Mouse (Mus musculus) right cerebral cortex, postnatal 14 days (tissue): Measurements from ENCODE around the gene Mnd1.

Experiments used
- DNase-seq: peaks from one replicate; pipeline ENCODE4 v3.0.0; 2022

The Mnd1 gene

DNA sequence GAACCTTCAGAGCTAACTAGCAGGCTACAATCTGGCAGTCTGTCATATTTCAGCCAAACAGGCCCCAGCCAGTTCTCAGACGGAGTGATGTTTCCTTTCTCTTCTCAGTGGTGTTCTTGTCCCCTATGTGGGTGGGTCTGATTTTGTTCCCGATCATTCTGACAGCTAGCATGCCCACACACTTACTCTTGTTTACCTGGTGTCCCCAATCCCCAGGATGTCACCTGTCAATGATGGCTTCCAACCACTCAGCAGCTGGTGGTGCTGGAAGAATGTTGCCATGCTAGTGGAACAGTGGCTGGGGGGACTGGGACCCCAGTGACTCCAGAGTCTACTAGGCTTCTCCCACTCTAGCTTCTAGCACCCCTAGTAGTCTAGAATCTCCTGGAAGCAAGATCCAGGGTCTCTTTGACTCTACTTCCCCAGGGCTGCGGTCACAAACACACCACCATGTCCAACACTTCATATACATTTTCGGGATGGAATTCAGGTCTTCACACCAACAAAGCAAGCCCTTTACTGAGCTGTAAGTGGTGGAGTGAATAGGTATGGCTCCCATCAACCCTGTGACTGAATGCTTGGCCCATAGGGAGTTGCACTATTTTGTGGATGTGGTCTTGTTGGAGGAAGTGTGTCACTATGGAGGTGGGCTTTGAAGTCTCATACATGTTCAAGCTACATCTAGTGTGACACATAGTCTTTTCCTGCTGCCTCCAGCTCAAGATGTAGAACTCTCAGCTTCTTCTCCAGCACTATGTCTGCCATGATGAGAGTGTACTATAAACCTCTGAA, 2.2 kb upstream of the Mnd1 start:
- no peak for DNase-seq

DNA sequence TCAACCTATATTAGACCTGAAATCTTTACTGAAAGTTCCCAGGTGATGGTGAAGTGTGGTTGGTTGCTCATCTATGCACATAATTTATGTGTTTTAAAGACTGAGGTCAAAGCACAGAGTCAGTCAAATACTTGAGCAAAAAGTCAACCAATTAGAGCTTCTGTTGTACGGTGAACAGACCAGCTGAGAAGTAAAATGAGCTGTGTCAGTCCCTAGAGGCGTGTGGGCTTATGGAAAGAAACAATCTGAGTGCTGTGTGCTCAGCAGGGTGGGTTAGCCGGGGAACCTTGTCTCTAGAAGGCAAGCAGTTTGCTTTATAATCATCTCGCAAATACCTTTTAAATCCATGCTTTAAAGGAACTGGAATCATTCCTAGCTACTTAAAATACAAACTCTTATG, 1.4 kb upstream of the Mnd1 start:
- no peak for DNase-seq

DNA sequence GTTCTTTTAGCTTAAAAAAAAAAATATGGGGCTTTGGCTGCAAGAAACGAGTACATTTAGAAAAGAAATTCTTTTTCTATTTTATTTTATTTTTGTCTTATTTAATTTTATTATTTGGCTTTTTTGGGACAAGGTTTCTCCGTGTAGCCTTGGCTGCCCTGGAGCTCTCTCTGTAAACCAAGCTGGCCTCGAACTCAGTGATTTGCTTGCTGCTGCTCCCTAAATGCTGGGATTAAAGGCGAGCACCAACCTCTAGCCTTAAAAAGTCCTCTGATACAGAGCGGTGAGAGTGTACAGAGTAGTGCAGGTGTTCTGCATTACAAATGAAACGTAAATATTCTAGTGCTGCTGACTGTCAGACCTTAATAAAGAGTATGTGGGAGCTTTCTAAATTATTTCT, 519 bp upstream of the Mnd1 start:
- no peak for DNase-seq

DNA sequence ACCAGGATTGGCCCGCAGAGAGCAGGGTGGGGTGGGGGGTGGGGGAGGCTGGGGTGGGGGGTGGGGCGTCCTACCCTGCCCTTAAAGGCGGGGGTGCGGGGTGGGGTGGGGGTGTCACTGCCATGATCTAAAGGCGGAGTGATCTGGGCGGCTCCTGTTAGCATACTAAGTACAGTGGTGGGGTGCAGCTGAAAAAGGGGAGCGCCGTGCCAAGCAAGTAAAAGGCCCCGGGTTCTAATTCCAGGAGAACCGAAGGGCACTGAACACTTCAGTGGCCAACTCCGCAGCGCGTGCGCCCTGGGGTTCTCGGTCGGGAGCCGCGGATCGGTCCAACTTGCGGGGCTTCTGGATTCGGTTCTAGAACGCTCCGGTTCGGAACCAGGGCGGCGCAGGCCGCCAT, 440 bp downstream of the Mnd1 start:
- no peak for DNase-seq

DNA sequence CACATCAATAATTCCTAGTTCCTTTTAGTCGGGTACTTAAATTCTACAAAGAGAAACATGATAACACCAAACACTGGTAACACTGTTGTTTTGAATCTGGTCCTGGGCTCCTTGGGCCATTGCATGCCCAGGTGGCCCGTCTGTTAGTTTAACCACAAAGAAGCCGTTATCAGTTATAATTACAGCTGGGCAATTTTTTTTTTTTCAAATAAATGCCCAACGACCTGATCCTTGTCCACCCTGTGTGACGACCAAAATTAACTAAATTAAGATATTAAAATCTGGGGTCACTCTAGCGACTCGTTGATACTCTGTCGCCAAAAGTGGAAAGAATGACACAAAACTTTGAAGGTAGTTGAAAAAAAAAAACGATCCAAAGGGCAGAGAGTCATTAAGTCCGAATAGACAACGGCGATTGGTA, 855 bp downstream of the Mnd1 start:
- DNase-seq, result no peak

DNA sequence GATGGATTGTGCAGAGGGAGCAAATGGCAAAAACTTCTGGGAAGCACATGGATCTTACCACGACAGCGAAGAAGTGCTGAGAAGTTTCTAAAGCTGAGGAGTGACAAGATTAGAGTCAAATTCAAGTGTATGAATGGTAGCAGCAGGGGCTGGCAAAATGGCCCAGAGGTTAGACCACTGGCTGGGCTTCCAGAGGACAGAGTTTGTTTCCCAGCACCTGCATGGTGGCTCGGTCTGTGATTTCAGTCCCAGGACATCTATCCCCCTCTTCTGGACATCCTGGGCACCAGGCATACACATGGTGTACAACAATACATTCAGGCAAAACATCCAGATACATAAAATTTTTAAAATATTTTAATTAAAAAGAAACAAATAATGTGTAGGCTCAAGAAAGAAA, 5.8 kb downstream of the Mnd1 start:
- DNase-seq, result no peak

DNA sequence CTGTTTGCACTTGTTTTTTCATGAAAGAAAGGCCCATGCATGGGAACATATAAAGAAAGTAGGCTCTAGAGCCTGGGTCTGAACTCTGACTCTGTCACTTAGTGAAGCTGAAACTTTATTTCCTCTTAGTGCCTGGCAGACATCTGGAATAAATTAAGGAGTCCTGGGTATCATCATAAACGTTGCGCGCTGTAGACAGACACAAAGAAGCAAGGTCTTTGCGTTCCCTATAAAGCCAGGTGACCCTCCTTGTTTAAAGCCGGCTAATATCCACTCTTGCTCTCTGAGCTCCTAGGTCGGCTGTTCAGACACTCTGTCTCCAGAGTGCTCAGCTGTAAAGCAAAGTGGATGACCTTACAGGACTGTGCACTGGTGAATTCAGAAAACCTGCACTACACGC, 14.6 kb downstream of the Mnd1 start:
- DNase-seq, result no peak

DNA sequence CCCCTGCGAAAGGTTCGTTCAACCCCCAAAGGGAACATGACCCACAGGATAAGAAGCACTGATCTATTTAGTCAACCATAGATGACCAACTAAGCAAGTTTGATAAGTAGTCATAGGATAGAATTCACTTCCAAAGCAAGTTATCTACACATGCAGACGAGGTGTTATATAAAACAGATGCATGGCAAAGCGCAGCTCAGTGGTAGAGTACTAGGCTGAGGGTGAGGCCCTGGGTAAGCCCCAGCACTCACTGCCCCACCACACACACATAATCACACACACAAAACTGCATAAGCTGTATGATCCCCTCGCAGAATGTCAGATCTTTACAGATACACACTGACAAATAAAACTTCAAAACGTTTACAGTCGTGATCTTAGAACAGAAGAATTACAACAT, 19.1 kb downstream of the Mnd1 start:
- DNase-seq, result no peak

DNA sequence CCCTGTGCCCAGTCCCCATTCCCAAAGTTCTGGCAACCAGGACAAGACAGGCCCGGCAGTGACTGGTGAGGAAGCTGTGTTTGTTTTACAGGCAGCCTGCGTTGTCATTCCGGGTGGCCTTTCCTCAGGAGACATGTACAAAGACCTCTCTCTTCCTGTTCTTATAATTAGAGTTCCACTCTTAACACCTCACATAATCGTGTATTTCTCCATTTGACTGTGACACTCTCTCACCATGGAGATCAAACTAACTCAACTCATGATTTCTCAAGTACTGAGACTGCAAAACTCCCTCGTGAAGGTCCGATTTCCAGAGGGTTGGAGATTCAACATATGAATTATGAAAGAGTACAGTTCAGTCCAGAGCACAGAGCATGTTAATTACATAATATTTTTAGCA, 19.7 kb downstream of the Mnd1 start:
- DNase-seq, result no peak

DNA sequence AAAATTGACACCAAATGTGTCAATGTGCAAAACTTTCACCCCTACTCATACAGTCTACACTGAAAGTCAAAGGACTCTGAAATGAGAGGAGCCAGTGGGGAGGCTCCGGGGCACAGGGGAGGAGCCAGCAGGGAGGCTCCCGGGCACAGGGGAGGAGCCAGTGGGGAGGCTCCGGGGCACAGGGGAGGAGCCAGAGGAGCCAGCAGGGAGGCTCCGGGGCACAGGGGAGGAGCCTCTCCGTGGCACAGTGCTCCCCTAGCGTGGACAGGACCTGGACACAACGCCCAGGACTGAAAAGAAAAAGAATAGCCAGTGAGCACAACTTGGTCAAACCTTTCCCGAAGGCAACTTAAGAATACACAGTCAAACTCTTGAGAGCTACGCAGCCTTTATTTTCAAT, 20.2 kb downstream of the Mnd1 start:
- no peak for DNase-seq

DNA sequence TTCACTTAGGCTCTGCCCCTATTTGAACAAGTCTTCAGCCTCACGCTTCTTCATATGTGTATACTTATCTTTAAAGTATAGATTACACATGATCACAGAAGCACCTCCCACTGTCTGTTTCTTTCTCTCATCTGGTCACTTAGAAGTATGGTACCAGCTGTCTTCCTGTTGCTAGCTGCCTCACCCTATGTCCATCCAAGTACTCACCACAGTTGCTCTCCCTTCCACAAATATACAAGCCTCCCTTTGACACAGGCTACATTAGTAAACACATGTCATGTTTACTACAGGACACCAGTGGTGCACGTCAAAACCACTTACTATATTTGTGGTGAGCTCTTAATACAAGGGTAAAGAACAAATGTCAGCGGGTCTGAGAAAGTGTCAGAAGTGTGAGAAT, 24.2 kb downstream of the Mnd1 start:
- no peak for DNase-seq

DNA sequence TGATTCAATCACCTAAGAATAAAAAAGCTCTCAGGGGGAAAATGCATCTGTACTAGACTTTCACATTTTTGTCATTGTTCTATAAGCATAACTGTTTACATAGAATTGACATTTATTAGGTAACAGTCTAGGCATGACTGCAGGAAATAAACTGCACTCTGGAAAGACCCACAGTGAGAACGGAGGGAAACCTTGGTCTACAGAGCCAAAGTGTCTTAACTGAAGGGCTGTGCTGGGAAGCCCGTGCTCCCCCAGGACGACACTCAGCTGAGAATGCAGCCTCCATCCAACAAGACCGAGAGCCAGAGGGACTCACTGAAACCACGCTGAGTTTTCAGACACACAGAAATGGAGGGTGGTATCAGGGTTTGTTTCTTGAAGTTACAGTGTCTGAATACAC, 24.8 kb downstream of the Mnd1 start:
- no peak for DNase-seq

DNA sequence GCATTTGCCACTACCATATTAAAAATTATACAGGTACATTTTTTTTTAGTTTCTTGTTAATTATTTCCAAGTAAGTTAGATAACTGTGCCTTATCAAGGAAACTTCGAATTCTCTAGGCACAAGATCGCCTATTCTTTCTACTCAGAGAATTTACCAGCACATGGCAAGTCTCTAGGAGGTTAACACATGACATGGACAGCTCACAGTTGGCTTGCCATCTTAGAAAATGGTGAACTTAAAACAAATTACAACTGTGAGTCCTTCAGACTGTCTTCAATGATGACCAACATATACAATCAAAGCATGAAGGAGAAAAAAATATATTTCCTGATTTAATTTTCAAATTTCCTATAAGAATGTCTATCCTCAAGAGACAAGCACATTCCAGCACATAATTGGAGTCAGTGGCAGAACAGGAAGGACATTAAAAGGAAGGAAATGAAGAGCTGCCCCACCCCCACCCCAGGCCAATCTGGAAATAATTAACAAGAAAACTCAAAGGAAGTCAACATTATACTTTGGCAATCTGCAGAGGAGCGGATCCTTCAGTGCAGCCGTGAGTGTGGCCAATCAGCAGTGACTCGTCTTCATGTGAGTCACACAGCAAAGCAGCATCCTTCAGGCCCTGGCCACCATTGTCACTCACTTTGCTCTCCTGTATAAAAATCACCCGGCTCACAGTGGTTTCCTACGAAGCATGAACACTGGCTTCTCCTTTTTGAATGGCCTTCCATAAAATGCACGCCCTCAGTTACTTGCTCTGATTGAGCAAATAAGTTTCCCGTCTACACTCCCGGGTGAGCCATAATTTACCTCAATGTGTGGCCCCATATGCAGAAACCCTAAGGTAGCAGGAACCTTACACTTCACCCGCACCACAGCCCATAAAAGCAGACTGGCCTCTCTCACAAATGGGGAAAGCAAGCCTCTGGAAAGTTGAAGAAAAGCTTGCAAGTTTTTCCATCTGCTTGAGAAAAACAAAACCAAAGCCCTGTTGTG, 26.4 kb downstream of the Mnd1 start:
- no peak for DNase-seq

DNA sequence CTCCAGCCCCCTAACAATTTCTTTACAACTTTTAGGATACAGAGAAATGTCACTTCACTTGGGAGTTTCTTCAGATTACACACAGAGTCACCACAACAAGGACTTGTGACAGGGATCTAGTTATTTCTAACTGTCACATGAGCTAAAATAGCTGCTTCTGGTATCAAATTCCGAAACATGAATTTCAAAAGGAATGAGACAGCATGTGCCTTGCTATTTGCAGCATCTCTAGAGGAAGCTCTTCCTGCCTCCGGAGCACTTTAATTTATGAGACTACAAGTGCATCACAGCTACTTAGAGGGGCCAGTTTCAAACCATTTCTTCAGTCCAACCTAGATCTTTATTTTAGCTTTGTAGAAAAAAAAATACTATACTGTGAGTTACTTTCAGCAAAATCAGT, 28.2 kb downstream of the Mnd1 start:
- DNase-seq, result no peak

DNA sequence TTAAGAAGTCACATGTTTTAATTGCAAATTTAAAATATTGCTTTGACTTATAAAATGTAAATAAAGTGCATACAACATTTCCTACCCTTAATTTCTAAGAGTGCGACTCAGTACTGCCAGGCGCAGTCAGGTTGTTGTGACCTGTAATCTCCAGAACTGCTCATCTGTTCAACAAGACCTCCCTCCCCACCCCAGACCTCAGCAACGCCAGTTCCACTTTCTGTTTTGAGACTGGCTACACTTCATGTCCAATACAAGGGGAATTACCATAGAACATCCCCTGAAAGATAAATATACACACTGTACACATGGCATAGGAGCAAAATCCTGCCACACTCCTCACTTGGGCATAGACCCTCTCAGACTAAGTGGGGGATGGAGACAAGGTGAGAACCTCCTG, 28.9 kb downstream of the Mnd1 start:
- no peak for DNase-seq

DNA sequence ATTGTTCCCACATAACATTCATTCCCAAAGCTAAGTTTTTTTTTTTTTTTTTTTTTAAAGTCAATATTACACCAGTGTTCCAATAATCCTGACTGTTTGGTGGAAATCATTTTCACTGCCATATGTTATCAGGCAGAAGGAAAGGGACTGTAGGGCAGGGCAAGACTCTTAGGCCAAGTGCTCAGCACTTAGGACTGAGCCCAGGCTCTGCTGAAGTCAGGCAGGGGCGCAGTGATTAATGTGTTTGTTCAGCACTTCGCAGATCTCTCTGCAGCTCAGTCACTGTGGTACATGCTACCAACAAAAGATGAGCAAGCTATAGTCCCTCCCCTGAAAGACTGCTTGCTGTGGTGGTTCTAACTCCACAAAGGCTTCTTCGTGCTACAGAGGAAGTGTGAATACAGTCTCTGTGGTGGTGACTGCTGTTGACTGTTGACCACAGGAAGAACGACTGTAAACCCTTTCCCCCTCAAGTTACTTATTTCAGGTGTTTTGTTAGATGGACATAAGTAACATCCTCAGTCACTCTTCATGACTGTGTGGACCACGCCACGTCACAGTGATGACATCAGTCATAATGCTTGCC, 29.8 kb downstream of the Mnd1 start:
- no peak for DNase-seq

DNA sequence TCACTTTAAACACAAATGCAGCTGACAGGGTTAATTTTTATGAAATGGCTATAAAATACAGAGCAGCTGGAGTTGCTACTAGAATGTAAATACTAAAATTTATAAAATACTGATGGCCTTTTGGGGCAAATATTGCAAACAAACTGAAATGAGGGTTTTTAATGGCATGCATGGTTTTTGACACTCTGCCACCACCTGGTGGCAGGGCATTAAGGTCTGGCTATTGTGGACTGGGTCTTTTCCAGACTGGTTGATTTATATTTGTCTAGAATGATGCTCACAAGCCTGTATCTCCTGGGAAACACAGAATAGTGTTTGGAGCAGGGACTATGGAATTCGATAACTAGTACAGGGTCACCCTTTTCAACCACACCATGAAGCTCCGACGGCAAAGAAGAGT, 32.1 kb downstream of the Mnd1 start:
- no peak for DNase-seq

DNA sequence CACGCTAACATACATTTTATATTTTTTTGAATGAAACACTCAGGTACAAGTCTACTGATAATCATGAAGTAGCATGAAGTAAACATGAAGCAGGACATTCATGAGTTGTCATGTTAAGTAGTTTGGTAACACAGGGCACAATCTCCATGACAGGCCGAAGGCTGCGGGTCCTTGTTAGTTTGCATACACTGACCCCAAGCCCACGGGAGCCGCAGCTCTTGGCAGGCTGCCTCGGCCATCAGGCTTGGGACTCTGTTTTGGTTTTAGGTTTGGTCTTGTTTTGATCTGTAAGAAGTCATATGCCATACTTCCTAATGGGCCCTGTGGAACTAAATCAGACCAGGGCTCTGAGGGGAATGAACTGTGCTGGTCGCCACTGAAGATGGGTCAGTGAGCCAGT, 36.9 kb downstream of the Mnd1 start:
- DNase-seq, result no peak

DNA sequence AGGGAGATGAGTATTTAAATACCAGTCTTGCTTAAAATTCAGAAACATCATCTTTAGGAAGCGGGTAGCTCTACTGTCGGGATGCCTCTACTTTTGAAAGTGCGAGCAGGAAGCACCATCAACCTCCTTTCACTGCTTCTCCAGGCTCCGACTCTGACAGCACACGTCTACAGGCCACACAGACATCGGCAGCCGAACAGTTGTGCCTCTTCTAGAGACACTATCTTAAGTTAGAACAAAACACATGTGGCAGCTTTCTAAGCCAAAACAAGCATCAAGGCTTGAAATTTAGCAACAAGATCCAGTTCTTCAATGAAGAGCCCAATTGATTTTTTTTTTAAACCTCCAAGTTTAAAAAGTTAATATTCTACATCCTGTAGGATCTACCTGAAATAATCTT, 37.4 kb downstream of the Mnd1 start:
- no peak for DNase-seq

DNA sequence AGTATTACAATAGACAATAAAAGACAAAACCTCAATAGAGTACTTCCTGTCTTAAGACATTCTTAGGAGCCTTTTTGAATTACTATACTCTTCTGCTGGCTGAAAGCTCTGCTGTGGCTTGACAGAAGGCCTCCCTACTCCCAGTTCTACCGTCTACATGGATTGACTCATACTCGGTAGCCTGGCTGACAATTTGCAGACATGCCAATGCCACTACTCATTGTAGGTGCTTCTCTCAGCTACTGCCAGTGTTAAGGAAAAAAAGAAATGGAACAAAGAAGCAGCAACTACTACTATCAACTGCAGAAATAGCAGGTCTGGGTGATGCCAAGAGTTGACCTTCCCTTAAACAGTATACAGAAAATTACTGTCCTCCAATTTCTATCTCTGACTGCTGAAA, 47.0 kb downstream of the Mnd1 start:
- no peak for DNase-seq

DNA sequence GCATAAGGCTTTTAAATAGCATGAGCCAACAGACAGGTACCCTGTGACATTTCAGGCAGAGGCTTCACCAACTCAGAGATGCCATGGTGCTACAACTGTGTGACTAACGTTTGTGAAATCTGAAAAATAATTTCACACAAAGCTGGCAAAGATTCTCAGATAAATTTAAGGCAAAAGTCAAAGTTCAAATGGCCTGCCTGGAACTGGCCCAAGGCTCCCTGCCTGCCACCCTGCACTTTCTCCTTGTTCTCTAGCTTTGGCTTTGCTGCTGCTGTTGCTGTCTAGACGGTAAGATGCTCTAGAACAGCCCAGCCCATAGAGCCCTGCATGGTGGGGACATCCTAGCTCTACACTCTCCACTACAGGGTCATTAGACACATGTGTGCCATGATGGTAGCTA, 49.5 kb downstream of the Mnd1 start:
- no peak for DNase-seq

DNA sequence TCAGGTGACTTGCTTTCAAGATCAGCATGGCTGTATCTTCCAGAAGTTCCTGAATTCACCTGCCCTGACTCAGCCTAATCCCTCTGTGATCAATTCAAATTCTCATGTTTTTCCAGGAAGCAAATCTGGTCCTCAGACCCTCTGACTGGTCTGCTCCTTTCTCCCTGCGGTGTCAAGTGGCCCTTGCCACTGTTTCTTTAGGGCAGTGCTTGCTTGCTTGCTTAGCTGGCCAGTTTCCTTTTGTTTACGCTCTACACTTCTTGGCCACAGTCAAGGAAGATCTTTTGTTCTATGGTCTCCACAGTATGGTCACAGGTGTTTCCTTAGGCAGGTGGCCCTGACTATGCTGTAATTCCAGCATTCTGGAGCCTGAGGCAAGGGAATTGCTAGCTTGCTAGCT, 52.0 kb downstream of the Mnd1 start:
- DNase-seq, result no peak

DNA sequence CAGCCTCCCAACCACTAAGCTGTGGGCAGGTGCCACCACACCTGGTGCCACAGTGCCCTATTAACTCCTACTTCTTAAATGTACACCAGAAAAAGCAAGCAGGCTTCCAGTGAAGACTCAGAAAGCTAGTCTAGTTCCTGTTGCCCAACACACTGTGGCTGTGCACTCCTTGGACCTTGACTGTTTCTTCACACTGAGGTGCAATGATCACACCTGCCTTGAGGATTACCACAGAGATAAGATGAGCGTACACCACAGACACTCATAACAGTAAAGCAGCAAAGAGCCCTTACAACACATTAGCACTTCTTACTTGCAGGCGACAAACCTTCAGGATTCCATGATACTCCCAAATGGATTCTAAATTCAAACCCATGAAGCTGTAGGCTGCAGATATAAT, 62.7 kb downstream of the Mnd1 start:
- no peak for DNase-seq

DNA sequence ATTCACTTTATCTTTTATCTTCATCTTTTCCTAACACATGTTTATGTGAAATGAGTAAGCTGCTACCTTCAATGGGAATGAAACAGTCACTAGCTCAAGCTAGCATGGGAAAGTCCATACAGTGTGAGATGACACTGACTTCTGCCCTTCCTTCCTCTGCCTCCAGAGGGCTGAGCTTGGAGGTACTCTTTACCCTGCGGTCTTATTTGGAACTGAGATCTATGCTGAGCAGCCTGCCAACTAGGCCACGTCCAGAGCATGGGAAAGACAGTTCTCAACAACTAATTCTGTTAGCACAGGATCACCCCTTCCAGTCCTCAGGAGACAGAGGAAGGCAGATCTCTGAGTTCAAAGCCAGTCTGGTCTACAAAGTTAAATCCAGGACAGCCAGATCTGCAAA, 64.6 kb downstream of the Mnd1 start:
- no peak for DNase-seq
